Mouse (Mus musculus) embryonic facial prominence, embryonic 10.5 days (tissue): Measurements from ENCODE around the gene Ube2s. TPM values are rescaled to one million over a fixed set of nuclear protein-coding genes. Genes with fewer than 3 reads are reported as not detected.
"Not testable (repeated sequence)": the region's sequence is repeated elsewhere in the genome, so short reads cannot be mapped to it uniquely, and the experiment has no call there.

ENCODE experiments used
- DNase-seq: peaks from one replicate; pipeline ENCODE4 v3.0.0-alpha.2; 2017; ENCODE audit warnings: low spot score
- H3K27ac ChIP-seq: fragments of 300-500 bp; sonication (generic); replicated peaks from 2 replicates; pipeline ENCODE4 v1.5.1; 2016; ENCODE audit warnings: mild to moderate bottlenecking
- H3K27me3 ChIP-seq: fragments of 300-500 bp; sonication (generic); replicated peaks from 2 replicates; pipeline ENCODE4 v1.6.1; 2016; ENCODE audit warnings: low read depth, mild to moderate bottlenecking; ENCODE audit not compliant: poor library complexity, severe bottlenecking
- H3K36me3 ChIP-seq: fragments of 300-500 bp; sonication (generic); replicated peaks from 2 replicates; pipeline ENCODE4 v1.6.1; 2016; ENCODE audit warnings: mild to moderate bottlenecking, moderate library complexity
- H3K4me1 ChIP-seq: fragments of 300-500 bp; sonication (generic); 2 replicates; pipeline ENCODE4 v1.6.1; 2016
- H3K4me3 ChIP-seq: fragments of 300-500 bp; sonication (generic); 2 replicates; pipeline ENCODE4 v1.5.1; 2016; ENCODE audit warnings: mild to moderate bottlenecking, moderate library complexity
- H3K9me3 ChIP-seq: fragments of 300-500 bp; sonication (generic); 2 replicates; pipeline ENCODE4 v1.6.1; 2016; ENCODE audit warnings: mild to moderate bottlenecking
- whole genome bisulfite sequencing: fragments of 180-500 bp; shearing (Covaris S2); methylation state at CpG from one replicate; pipeline ENCODE4 v1.1.7; 2016; 5-methylcytosine and 5-hydroxymethylcytosine counted together
- polyA plus RNA-seq: library from polyadenylated mRNA; unstranded; fragments of >200 nt; fragmentation: Nextera tagmentation; extraction: Ambion mirVana; gene quantifications from 2 replicates; pipeline ENCODE4 v1.2.1, GENCODE M21; 2016

Ube2s gene
- 422 and 438 TPM in 2 replicates for polyA plus RNA-seq

- peak; percentile 99 for DNase-seq
- H3K4me1 ChIP-seq, result peaks cover 29% of the 10 kb centered on the region
- peak within 1 kb of the TSS; percentile 97 for H3K4me3 ChIP-seq
- H3K9me3 ChIP-seq, result no peaks in the 10 kb centered on the region
- H3K27ac ChIP-seq, result peak within 1 kb of the TSS; percentile 98
- under 1% methylated on average over 62 of the region's 62 CpGs for WGBS
- H3K27me3 ChIP-seq, result no peaks in the 10 kb centered on the region
- H3K36me3 ChIP-seq, result peaks cover 36% of the 10 kb centered on the region
These were observed at the start of gene Ube2s for GRCm38 (mm10) chr7:4812303-4813104. Gene Ube2s, minus strand, starts transcription at chr7:4812590.

- peaks cover 10% of the 10 kb centered on the region for H3K4me1 ChIP-seq
- WGBS, result 81% methylated on average over 3 of the region's 3 CpGs
These were observed 48.5 kb upstream of the Ube2s start for GRCm38 (mm10) chr7:4860926-4861325.

GRCm38 (mm10) chr7:4859418-4859978, 47.1 kb upstream of the Ube2s start:
- WGBS, result 84% methylated on average over 12 of the region's 12 CpGs
- H3K36me3 ChIP-seq, result no peaks in the 10 kb centered on the region

More at GRCm38 (mm10) chr7:4860926-4861325, 48.5 kb upstream of the Ube2s start:
- not testable (repeated sequence) for H3K9me3 ChIP-seq, H3K4me3 ChIP-seq, H3K27ac ChIP-seq, H3K36me3 ChIP-seq, DNase-seq, H3K27me3 ChIP-seq

GRCm38 (mm10) chr7:4857321-4857720, 44.9 kb upstream of the Ube2s start:
- 57% methylated on average over 7 of the region's 7 CpGs for WGBS
- Histone ChIP-seq H3K27ac (no peak overlapping the region), H3K4me3 (no peak overlapping the region), H3K27me3 (0 out of 2 replicates have a peak, but pooled peaks cover 3% of the 10 kb centered on the region), H3K36me3 (no peaks in the 10 kb centered on the region), H3K4me1 (0 out of 2 replicates have a peak, but pooled peaks cover 4% of the 10 kb centered on the region), H3K9me3 (no peaks in the 10 kb centered on the region)
- DNase-seq, result no peak

More at GRCm38 (mm10) chr7:4859418-4859978, 47.1 kb upstream of the Ube2s start:
- Histone ChIP-seq H3K27ac (no peak overlapping the region), H3K9me3 (no peaks in the 10 kb centered on the region; the same call in 1 of the 2 replicates), H3K4me3 (no peak overlapping the region), H3K4me1 (0 out of 2 replicates have a peak, but pooled peaks cover 4% of the 10 kb centered on the region), H3K27me3 (0 out of 2 replicates have a peak, but pooled peaks cover 3% of the 10 kb centered on the region)
- DNase-seq, result no peak

- H3K36me3 ChIP-seq, result no peaks in the 10 kb centered on the region
- 0 out of 2 replicates have a peak, but pooled peaks cover 4% of the 10 kb centered on the region for H3K4me1 ChIP-seq
- H3K9me3 ChIP-seq, result no peaks in the 10 kb centered on the region
- H3K27ac ChIP-seq, result no peak overlapping the region
- 0 out of 2 replicates have a peak, but pooled peaks cover 3% of the 10 kb centered on the region for H3K27me3 ChIP-seq
- no peak for DNase-seq
- H3K4me3 ChIP-seq, result no peak overlapping the region
- WGBS, result 88% methylated on average over 9 of the region's 9 CpGs
These were observed 44.1 kb upstream of the Ube2s start for GRCm38 (mm10) chr7:4856508-4856907.

- H3K36me3 ChIP-seq, result no peaks in the 10 kb centered on the region
- peaks cover 12% of the 10 kb centered on the region; the same call in 1 of the 2 replicates for H3K27me3 ChIP-seq
- DNase-seq, result no peak
- no peak overlapping the region for H3K27ac ChIP-seq
- 77% methylated on average over 3 of the region's 3 CpGs for WGBS
- H3K4me3 ChIP-seq, result no peak overlapping the region
- H3K9me3 ChIP-seq, result no peaks in the 10 kb centered on the region
- H3K4me1 ChIP-seq, result 0 out of 2 replicates have a peak, but pooled peaks cover 4% of the 10 kb centered on the region
These were observed 41.2 kb upstream of the Ube2s start for GRCm38 (mm10) chr7:4853613-4854012.

- Histone ChIP-seq H3K27ac (no peak overlapping the region), H3K27me3 (peaks cover 22% of the 10 kb centered on the region), H3K4me1 (no peaks in the 10 kb centered on the region), H3K9me3 (no peaks in the 10 kb centered on the region), H3K36me3 (no peaks in the 10 kb centered on the region), H3K4me3 (no peak overlapping the region)
- 71% methylated on average over 8 of the region's 8 CpGs for WGBS
- no peak for DNase-seq
These were observed 38.9 kb upstream of the Ube2s start for GRCm38 (mm10) chr7:4851315-4851688.

- Histone ChIP-seq H3K27ac (no peak overlapping the region), H3K36me3 (no peaks in the 10 kb centered on the region), H3K4me1 (no peaks in the 10 kb centered on the region), H3K27me3 (peaks cover 28% of the 10 kb centered on the region), H3K9me3 (no peaks in the 10 kb centered on the region), H3K4me3 (no peak overlapping the region)
- WGBS, result 79% methylated on average over 11 of the region's 11 CpGs
- DNase-seq, result no peak
These were observed 38.4 kb upstream of the Ube2s start for GRCm38 (mm10) chr7:4850621-4851314.

GRCm38 (mm10) chr7:4849372-4849771, 37.0 kb upstream of the Ube2s start:
- H3K9me3 ChIP-seq, result no peaks in the 10 kb centered on the region
- peaks cover 5% of the 10 kb centered on the region for H3K4me1 ChIP-seq
- H3K4me3 ChIP-seq, result no peak overlapping the region
- 62% methylated on average over 9 of the region's 9 CpGs for WGBS
- peaks cover 42% of the 10 kb centered on the region for H3K27me3 ChIP-seq
- H3K27ac ChIP-seq, result no peak overlapping the region
- DNase-seq, result no peak
- no peaks in the 10 kb centered on the region for H3K36me3 ChIP-seq

GRCm38 (mm10) chr7:4844917-4845309, 32.5 kb upstream of the Ube2s start:
- peaks cover 29% of the 10 kb centered on the region for H3K4me1 ChIP-seq
- DNase-seq, result peak; percentile 89
- no peak overlapping the region for H3K27ac ChIP-seq
- H3K27me3 ChIP-seq, result peaks cover 78% of the 10 kb centered on the region
- H3K36me3 ChIP-seq, result no peaks in the 10 kb centered on the region
- no peaks in the 10 kb centered on the region for H3K9me3 ChIP-seq
- H3K4me3 ChIP-seq, result peak overlapping the region; percentile 63
- under 1% methylated on average over 13 of the region's 13 CpGs for WGBS

- Histone ChIP-seq H3K4me1 (peaks cover 29% of the 10 kb centered on the region), H3K4me3 (peak within 1 kb of the TSS; percentile 63), H3K36me3 (no peaks in the 10 kb centered on the region), H3K27ac (no peak within 1 kb of the TSS; the same call in 1 of the 2 replicates), H3K9me3 (no peaks in the 10 kb centered on the region), H3K27me3 (peaks cover 83% of the 10 kb centered on the region)
- 1% methylated on average over 41 of the region's 41 CpGs for WGBS
- DNase-seq, result no peak
These were observed 32.0 kb upstream of the Ube2s start, which contains the start of gene Shisa7 for GRCm38 (mm10) chr7:4844245-4844916. Gene Shisa7, minus strand, starts transcription at chr7:4844696.
